In the genomic region with DNA sequence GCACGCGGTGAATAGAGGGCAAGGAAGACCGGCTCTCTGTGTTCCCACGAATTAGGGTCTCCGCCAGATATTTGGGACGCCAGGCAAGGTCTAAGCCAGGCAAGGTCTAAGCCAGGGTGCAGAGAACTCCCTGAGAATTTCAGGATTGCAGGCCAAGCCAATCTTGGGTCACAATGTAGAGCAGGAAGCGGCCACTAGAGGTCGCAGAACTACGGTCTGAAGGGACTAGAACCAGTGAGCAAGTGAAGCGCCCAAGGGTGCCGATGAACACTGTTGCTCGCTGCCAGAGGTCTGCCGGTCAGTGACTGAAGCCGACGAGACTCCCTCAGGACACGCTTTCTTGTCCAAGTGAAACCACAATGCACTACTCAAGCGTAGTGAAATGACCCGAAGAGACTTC, we compare ENCODE assay signal across 9 mouse cellular contexts. TPM values are rescaled to one million over a fixed set of nuclear protein-coding genes. Genes with fewer than 3 reads are reported as not detected.
A peak's percentile ranks its signal among the peaks of the same experiment; 100 is the strongest.
DNase-seq lines count a peak whose midpoint lies in the region; ATAC-seq and TF ChIP-seq lines count a peak whose summit lies in the region.
"Had no signal": no experiment of that assay in that cellular context is flagged by ENCODE, and none has a peak within 500 bp of the region (broad histone marks: within the 10 kb centered on the region; RNA-seq: fewer than 3 reads in every experiment).

No protein-coding gene starts in this region.

- no peak overlapping the region for H3K4me3 ChIP-seq in intestine, postnatal 0 days (ENCODE audit: low read depth, low read length)
- H3K4me3 ChIP-seq in intestine, embryonic 15.5 days (replicated peaks): no peak overlapping the region
- H3K4me3 ChIP-seq: neural tube, embryonic 13.5 days had no signal

- H3K27ac ChIP-seq in intestine, postnatal 0 days (ENCODE audit: low read depth, low read length): no peak overlapping the region
- no peak overlapping the region for H3K27ac ChIP-seq in intestine, embryonic 15.5 days
- H3K27ac ChIP-seq: neural tube, embryonic 13.5 days had no signal

- DNase-seq in CD8-positive naive resting alpha-beta T cell, adult 2 months (ENCODE audit: low read depth in 2 of 2, low spot score in 2 of 2): peak; percentile 16 to 35
- DNase-seq in brain, embryonic 14.5 days (ENCODE audit: low read depth): peak; percentile 57
- peak; percentile 78 for DNase-seq in kidney, postnatal 10 days
- peak; percentile 43 for DNase-seq in thymus, postnatal 25 days

- TF ChIP-seq POLR2A in brain, embryonic 14.5 days (IDR thresholded peaks at IDR 0.05; ENCODE audit: borderline replicate concordance, extremely low read depth, insufficient read depth, insufficient read length, poor library complexity, severe bottlenecking): no peak

- no peak for ATAC-seq in intestine, postnatal 0 days
- ATAC-seq in intestine, embryonic 15.5 days: no peak
- ATAC-seq in erythroblast, adult 5-6 weeks (replicated peaks; ENCODE audit: low FRiP score, poor library complexity, severe bottlenecking): peak; percentile 84
- peak; percentile 83 for ATAC-seq in megakaryocyte progenitor cell, adult 5-6 weeks (replicated peaks; ENCODE audit: poor library complexity)

- no peaks in the 10 kb centered on the region for H3K27me3 ChIP-seq in intestine, postnatal 0 days (replicated peaks; ENCODE audit: control insufficient read depth, insufficient read depth, low read length)
- H3K27me3 ChIP-seq in intestine, embryonic 15.5 days (replicated peaks): no peaks in the 10 kb centered on the region
- H3K27me3 ChIP-seq: neural tube, embryonic 13.5 days had no signal

- TF ChIP-seq CTCF in intestine, postnatal 0 days (IDR thresholded peaks at IDR 0.05; ENCODE audit: low read depth): peak; percentile 83
- peak; percentile 81 for TF ChIP-seq CTCF in brain, embryonic 14.5 days (IDR thresholded peaks at IDR 0.05; ENCODE audit: borderline replicate concordance, extremely low read depth, insufficient read depth, insufficient read length)

- H3K9me3 ChIP-seq in intestine, postnatal 0 days (ENCODE audit: control insufficient read depth): no peaks in the 10 kb centered on the region
- no peaks in the 10 kb centered on the region for H3K9me3 ChIP-seq in intestine, embryonic 15.5 days
- H3K9me3 ChIP-seq: neural tube, embryonic 13.5 days had no signal

- no peaks in the 10 kb centered on the region for H3K36me3 ChIP-seq in intestine, postnatal 0 days (ENCODE audit: control insufficient read depth, insufficient read depth)
- no peaks in the 10 kb centered on the region for H3K36me3 ChIP-seq in intestine, embryonic 15.5 days
- H3K36me3 ChIP-seq: neural tube, embryonic 13.5 days had no signal

- H3K4me2 ChIP-seq in intestine, postnatal 0 days (replicated peaks; ENCODE audit: low read depth): no peak overlapping the region
- H3K4me2 ChIP-seq in intestine, embryonic 15.5 days (replicated peaks): no peak overlapping the region
- H3K4me2 ChIP-seq: neural tube, embryonic 13.5 days had no signal

- no peaks in the 10 kb centered on the region for H3K4me1 ChIP-seq in intestine, postnatal 0 days (replicated peaks; ENCODE audit: control insufficient read depth, insufficient read depth, low read length)
- no peaks in the 10 kb centered on the region for H3K4me1 ChIP-seq in intestine, embryonic 15.5 days (replicated peaks)

- H3K9ac ChIP-seq in intestine, postnatal 0 days (ENCODE audit: low read depth, low read length): no peak overlapping the region
- H3K9ac ChIP-seq in intestine, embryonic 15.5 days: no peak overlapping the region
- H3K9ac ChIP-seq: neural tube, embryonic 13.5 days had no signal

- 24% methylated on average over 18 of the region's 18 CpGs for WGBS in intestine, postnatal 0 days
- WGBS in intestine, embryonic 15.5 days: 27% methylated on average over 18 of the region's 18 CpGs

RNA-seq across cellular contexts. Expression of a gene that starts 19.7 kb away (rescaled TPM):
- polyA plus RNA-seq in intestine, postnatal 0 days (2015; fragmentation: Nextera tagmentation; extraction: Ambion mirVana): 15.4 TPM in 2 replicates
- 11.0 TPM in 2 replicates for polyA plus RNA-seq in intestine, embryonic 15.5 days (2015; fragmentation: Nextera tagmentation; extraction: Ambion mirVana)
- 9.2 and 10.0 TPM in 2 replicates for polyA plus RNA-seq in brain, embryonic 14.5 days (2012; rRNA removed)
- 3.8 and 7.5 TPM in 2 replicates for total RNA-seq in erythroblast, adult 5-6 weeks (2015; ENCODE audit: low replicate concordance)
- 3.0 and 9.2 TPM in 2 replicates for total RNA-seq in erythroblast, adult 5-6 weeks (2017; ENCODE audit: low replicate concordance)
- 16.0 and 18.8 TPM in 2 replicates for total RNA-seq in megakaryocyte progenitor cell, adult 5-6 weeks (2015)
- 13.7 and 13.8 TPM in 2 replicates for total RNA-seq in megakaryocyte progenitor cell, adult 5-6 weeks (2017)

RNA-seq across cellular contexts. Expression of a gene that starts 35.8 kb away (rescaled TPM):
- 0.21 and 0.64 TPM in 2 replicates for polyA plus RNA-seq in intestine, postnatal 0 days (2015; fragmentation: Nextera tagmentation; extraction: Ambion mirVana)
- polyA plus RNA-seq in intestine, embryonic 15.5 days (2015; fragmentation: Nextera tagmentation; extraction: Ambion mirVana): 1.9 and 2.4 TPM in 2 replicates
- polyA plus RNA-seq in brain, embryonic 14.5 days (2012; rRNA removed): 26.8 and 27.2 TPM in 2 replicates
- total RNA-seq in erythroblast, adult 5-6 weeks (2015; ENCODE audit: low replicate concordance): not detected in 2 replicates
- total RNA-seq in erythroblast, adult 5-6 weeks (2017; ENCODE audit: low replicate concordance): not detected in 2 replicates
- not detected in 2 replicates for total RNA-seq in megakaryocyte progenitor cell, adult 5-6 weeks (2015)
- not detected in 2 replicates for total RNA-seq in megakaryocyte progenitor cell, adult 5-6 weeks (2017)

Comparison
In these comparisons a context has a peak if more than half of its experiments do, and no peak if none do; other contexts are left out.
1. ATAC-seq: peak in erythroblast, adult 5-6 weeks (single experiment) and megakaryocyte progenitor cell, adult 5-6 weeks (single experiment); none in intestine, postnatal 0 days (single experiment) and intestine, embryonic 15.5 days (single experiment).
2. DNase-seq: peak in every context shown above with its lines; median percentile 78 in kidney, postnatal 10 days; 57 in brain, embryonic 14.5 days; 43 in thymus, postnatal 25 days; 26 in CD8-positive naive resting alpha-beta T cell, adult 2 months.